Mouse (Mus musculus) right cerebral cortex, postnatal 10 days (tissue): ENCODE results near the gene Aip.
"Not testable (repeated sequence)": the region's sequence is repeated elsewhere in the genome, so short reads cannot be mapped to it uniquely, and the experiment has no call there.

ENCODE experiments used
- DNase-seq, 2 experiments: peaks; one replicate each; pipeline ENCODE4 v3.0.0; 2021; ENCODE audit warnings: low spot score in 2 of 2

Gene Aip

DNA sequence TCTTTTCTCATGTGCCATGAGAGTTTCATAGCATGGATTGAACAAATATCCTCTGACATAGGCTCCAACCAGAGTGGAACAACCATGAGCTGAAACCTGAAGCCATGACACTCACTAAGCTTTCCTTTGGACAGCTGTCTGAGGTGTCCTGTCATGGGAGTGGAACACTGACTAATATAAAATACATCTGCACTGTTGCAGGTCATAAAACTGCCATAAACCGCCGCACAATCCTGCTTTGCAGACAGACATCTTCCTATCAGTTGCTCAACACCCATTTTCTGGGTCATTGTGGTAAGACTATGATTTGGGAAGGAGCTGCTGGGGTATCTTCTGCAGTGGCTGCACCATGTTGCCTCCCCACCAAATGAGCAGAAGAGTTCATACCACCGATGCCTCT is 32.9 kb downstream of the Aip start:
- DNase-seq = no peak

DNA sequence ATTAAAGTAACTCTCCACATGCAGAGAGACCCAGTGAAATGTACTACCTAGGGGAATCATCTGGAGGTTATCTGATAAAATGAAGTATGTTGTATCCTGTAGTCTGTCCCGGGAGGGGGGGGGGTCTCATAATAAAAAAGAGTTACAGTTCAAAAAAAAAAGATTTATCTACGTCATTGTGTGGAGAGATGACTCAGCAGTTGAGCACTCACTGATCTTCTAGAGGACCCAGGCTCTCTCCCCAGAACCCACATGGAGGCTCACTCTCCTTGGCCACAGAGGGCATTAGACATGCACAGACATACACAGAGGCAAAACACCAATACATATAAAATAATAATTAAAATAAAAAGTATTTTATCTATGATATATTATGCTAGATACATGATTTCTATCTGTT is 34.3 kb downstream of the Aip start:
- no peak for DNase-seq

- DNase-seq = no peak
Measured at GRCm38 (mm10) chr19:4090446-4090845, 35.2 kb downstream of the Aip start.

DNA sequence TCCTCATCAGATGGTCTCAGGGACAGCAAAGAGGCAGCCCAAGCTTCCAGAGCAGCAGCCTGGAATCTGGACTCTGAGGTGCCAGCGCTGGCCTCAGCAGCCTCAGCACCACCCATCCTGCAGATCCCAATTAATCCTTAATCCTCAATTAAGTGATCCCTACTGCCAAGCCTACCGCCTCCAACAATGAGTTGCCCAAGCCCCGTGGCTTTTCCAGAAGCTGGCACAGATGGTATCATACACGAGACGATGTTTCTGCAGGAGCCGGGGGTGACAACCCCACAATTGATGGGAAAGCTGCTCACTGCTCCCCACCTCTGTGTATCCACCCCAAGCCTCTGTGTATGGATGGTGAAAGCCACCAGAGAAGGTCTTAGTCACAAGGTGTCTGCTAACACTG is 36.5 kb downstream of the Aip start:
- no peak for DNase-seq

DNA sequence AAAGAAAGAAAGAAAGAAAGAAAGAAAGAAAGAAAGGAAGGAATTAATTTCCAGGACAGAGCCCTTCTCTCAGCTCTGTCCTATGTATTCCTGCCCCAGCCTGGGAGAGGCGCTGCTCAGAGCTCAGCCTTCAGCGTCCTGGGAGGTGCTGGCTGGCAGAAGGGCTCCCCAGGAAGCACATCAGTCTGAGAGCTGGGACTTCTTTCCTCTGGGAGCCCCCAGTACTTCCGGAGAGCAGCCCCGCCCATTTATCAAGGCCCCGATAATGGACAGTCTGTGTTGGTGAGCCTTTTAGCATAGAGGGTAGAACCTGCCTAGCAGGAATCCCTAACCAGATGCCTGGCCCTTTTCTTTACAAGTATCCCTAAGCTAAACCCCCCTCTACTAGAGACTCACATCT is 37.5 kb downstream of the Aip start:
- no peak for DNase-seq

- no peak for DNase-seq
Measured at GRCm38 (mm10) chr19:4087090-4087489, 38.6 kb downstream of the Aip start.

- no peak for DNase-seq
Measured at GRCm38 (mm10) chr19:4086156-4086555, 39.5 kb downstream of the Aip start.

DNA sequence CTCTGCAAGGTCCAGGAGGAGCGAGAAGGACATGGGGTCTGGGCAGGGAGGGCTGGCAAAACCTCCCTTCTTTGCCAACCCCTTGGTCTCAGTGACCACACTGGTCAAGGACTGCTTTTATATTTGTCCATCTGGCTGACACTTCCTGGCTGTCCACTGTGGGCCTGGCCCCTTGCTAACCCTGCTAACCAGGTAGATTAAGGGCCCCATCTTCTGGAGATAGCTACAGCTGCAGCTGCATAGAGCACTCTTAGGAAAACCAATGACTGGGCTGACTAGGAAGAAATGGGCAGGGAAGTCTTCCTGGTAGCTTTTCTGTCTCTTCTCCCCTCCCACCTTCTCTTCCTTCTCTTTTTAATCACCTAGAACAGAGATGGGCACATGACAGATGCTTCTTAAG is 40.7 kb downstream of the Aip start:
- no peak for DNase-seq

GRCm38 (mm10) chr19:4083826-4084225 is 41.8 kb downstream of the Aip start:
- DNase-seq = no peak

- DNase-seq = no peak
Measured at GRCm38 (mm10) chr19:4083316-4083715, 42.3 kb downstream of the Aip start.

GRCm38 (mm10) chr19:4082219-4082965 is 43.3 kb downstream of the Aip start:
- no peak for DNase-seq

GRCm38 (mm10) chr19:4081394-4081793 is 44.3 kb downstream of the Aip start, which contains the start of gene Cabp2:
TSS of gene Cabp2 (plus strand) at chr19:4081578.
- DNase-seq = no peak

- DNase-seq = no peak
Measured at GRCm38 (mm10) chr19:4080511-4081009, 45.1 kb downstream of the Aip start.

GRCm38 (mm10) chr19:4079594-4079993 is 46.1 kb downstream of the Aip start:
- DNase-seq = no peak

DNA sequence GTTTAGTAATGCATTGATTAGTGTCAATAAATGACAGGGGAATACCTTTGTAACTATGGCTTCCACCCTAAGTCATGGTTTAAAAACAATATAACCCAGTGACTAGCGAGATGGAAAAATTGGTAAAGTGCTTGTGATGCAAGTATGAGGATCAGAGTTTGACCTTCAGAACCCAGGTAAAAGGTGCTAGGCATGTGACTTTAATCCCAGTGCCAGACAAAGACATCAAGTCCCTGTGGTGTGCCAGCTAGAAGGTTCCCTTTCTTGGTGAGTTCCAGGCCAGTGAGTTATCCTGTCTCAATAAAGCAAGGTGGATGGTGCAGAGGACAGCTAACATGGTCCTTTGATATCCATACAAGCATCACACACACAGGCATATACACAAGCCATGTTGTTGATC is 50.1 kb downstream of the Aip start:
- no peak for DNase-seq

DNA sequence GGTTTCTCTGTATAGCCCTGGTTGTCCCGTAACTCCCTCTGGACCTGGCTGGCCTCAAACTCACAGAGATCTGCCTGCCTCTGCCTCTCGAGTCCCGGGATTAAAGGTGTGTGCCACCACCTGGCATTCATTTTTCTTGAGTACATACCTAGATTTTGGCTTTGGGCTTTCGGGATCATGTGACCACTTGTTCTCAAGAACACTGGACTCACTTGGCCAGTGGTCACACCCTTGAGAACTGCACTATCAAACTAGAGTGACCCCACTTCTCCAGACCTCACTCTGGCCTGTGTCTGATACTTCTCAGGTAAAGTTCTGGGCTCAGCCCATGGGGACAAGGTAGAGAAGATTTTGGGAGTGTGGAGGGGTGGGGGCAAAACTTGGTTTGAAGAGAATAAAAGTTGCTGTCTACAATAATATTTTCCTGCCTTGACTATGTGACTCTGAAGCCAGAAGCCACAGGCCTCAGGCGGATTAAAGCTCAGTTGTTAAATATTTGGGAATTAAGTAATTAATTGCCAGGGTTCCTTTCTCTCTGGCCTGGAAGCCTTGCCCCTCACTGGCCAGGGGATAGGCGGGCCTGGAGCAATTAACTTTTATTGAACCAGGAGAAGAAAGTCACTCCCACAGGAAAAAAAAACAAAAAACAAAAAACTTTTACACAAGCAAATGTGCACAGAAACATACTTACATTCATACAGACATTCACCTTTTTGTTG is 52.8 kb downstream of the Aip start:
- DNase-seq = no peak

DNA sequence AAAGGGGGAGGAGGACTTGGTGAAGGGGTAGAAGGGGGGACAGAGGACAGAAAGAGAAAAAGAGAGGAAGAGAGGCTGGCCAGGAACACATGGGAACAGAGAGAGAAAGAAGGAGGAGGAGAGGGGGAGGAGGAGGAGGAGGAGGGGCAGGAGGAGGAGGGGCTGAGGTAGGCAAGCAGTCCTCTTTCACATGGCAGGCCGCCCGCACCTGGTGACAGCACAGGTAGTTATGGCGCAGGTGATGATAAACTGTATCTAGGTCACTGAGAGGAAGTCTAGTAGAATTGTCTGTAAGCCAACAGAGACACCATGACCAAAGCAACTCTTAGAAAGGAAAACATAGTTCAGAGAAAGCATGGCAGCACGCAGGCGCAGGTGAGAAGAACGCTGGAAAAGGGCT is 54.3 kb downstream of the Aip start:
- no peak for DNase-seq

GRCm38 (mm10) chr19:4070756-4071155 is 54.9 kb downstream of the Aip start:
- DNase-seq = no peak

DNA sequence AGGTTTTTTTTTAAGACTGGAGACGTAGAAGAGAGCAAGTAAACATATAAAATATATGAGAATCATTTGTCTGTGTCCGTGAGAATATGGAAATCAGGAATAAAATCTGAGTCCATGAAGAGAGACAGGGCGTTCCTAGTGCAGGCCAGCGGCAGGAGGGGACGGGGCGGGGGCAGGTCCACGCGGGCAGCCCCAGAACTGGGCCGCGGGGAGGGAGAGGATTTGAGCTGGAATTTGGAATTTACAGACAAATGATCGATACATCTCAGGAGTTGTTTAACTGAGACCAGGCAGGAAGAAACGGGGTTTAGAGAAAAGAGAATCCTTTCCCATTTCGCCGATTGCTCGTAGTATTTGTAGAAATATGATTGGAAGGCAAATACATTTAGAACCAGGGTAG is 55.3 kb downstream of the Aip start:
- no peak for DNase-seq

- DNase-seq = no peak
Measured at GRCm38 (mm10) chr19:4068717-4069410, 56.8 kb downstream of the Aip start.

DNA sequence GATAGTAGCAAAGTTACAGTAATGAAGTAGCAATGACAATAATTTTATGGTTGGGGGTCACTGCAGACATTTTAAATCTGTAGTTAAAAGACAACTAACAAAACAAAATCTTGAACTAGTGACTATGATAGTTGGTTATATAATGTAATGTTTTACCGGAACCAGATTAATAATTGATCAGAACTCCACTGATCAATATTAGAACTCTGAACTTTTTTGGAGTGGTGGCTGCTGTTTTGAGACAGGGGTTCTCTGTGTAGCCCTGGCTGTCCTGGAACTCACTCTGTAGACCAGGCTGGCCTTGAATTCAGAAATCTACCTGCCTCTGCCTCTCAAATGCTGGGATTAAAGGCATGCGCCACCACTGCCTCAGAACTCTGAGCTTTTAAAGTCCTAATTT is 57.4 kb downstream of the Aip start:
- DNase-seq = not testable (repeated sequence)

GRCm38 (mm10) chr19:4066877-4067276 is 58.8 kb downstream of the Aip start:
- no peak for DNase-seq

- DNase-seq = no peak
Measured at GRCm38 (mm10) chr19:4066280-4066679, 59.4 kb downstream of the Aip start.
